Mouse (Mus musculus): ENCODE measurements at regions not wholly inside any gene's neighbourhood (a gene's known extent, or its start where the extent isn't known, plus 50 kb on each side); places are given as distances from the start of the nearest gene placed in this dataset.

GRCm38 (mm10) chr16:8117543-8118167 lies 307.3 kb downstream of the Tmem114 start:
- in situ Hi-C loops (cut with MboI, MseI) = no loop called here

DNA sequence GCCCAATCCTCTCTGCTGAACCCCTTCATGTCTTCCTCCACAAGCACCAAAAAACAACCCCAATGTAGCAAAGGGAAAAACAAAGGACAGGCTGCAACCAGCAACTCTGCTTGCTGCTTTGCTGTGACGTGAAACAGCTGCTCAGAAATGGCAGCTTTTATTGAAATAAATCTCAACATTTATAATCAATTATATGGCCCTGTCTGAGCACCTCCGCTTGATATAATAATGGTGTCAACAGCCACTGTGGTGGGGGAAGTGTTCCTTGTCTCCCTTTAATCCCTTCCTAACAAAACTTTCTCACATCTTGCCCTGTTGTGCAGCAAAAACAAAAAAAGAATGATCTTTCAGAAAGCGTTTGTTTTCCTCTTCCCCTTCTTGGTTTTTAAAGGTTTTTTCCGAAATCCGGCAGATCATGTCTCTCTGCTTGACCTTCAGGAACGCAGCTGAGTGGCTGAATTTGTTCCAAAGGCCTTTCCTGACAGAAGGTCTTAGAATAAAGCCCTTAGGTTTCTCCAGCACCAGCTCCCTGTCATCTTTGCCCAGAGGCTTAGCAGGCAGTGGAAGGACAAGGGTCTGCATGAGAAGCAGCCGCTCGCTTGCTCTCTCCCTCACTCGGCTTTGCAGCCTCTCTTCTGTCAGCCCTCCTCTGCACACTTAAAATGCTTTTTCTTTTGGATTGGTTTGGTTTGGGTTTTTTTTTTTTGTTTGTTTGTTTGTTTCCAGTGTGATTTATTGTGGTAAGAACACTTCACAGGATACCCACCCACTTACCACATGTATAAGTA lies 313.4 kb downstream of the Tmem114 start:
- in situ Hi-C loops (cut with MboI, MseI) = no loop called here

DNA sequence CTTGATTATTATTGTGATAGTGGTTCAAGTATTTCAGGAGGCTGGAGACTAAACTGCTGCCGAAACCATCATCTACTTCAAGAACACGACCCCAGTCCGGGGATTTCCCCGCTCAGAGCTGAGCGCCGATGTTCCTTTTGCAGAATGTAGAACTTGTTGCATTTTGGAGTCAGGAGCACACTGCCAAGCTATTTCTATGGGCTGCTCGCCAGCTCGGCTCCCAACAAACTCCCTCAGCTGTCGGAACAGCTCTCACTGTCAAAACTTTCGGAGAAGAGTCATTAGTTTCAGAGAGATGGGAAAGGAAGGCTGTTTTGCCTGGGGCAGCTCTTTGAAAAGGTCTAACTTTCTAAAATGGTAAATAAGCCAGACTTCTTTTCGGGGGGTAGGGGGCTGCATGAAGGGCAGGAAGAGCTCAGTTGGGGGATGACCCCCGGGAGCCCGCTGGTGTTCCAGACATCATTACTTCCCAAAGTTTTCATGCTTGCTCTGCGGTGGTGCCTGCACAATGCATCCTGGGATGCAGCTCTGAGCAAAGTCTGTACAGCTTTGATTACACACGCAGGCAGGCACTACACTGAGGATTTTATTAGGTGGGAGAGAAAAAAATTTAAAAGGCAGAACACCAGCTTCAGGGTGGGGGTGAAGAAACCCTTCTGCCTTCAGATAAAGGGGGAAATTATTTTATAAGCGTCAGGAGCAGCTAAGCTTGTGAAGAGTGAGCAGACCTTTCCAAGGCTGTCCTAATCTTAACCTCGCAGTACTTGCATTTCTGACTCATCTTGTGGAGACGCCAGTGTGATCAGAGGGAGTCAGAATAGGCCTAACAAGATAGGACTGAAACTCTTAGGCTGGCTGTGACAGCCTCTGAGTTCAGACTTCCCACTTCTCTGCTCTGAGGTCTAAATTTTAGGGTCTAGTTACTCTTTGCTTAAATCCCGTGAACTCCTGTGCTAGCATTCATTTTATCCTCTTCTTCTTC lies 316.5 kb downstream of the Tmem114 start:
- in situ Hi-C loops (cut with MboI, MseI) = no loop called here

DNA sequence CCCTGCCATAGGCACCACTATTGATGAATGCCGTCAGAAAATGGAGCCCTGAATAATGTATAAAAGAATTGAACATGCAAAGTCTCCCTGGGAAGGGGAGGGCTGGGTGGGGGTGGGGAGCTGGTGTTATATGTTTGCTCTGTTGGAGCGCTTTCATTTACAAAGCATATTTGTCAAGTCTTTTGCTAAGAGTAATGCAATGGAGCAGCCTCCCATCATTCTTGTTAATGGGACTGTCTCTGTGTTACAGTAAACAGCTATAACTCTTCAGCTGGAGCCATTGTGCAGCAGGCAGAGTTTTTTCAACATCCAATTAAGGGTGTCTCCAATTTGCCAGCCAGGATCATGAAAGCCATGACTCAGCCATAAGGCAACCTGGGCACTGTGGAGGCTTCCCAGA lies 345.9 kb downstream of the Tmem114 start:
- in situ Hi-C loops (cut with MboI, MseI) = no loop called here

DNA sequence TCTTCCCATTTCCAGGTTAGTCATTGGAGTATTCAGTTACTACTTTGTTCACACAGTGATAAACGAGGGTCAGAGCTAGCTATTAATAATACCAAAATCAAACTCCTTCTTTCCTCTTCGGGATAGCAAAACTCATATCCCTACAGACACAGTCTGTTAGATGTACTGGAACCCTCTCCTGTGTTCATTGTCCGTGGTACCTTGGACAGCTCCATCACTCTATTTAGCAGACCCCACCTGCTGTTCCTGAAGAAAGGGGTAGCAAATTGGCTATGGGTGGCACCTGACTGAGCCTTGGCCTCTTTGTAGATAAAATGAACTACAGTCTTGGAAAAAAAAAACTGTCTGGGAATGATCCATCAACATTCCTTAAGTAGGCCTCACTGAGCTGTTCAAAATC lies 346.5 kb downstream of the Tmem114 start:
- in situ Hi-C loops (cut with MboI, MseI) = no loop called here

DNA sequence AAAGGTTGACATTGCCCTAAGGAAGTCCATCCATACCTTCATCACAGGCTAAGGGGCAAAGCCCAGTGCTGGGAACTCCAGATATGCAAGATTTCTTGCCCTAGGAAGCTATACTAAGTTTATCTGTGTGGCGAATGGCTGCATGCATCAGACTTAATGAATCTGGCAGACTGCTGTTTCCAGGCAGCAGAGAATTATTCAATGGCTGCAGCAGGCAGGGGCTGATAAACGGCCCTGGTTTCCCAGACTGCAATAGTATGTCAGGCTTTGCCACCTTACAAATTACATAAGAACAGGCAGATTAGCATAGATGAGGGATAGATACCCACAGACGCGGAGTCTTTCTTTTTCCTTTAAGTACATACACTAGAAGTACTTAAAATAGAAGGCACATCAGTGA lies 350.2 kb downstream of the Tmem114 start:
- in situ Hi-C loops (cut with MboI, MseI) = no loop called here

DNA sequence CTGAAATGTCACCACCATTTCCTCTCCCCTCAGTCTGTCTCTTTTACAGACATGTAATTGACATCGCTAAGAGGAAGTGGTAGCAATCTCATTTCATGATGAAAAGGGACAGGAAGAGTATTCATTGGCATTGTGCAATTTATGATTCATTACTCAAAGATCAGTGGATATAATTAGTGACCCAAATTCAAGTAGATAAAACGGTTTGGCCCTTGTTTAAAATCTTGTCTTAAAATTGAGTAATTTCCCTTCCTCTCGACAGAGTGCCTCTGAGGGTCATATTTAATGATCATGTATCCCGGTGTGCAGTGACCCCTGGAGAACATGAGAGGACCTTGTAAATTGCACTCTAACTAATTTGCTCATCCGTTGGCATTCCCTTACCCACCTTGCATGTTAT lies 371.0 kb downstream of the Tmem114 start:
- in situ Hi-C loops (cut with MboI, MseI) = no loop called here

- in situ Hi-C loops (cut with MboI, MseI) = loop anchor here in 1 of 2 experiments (10.0 kb wide), 1 partner anchor 336 kb away; no protein-coding TSS in a partner anchor
Observed at GRCm38 (mm10) chr16:8008966-8009365, 416.0 kb downstream of the Tmem114 start.

DNA sequence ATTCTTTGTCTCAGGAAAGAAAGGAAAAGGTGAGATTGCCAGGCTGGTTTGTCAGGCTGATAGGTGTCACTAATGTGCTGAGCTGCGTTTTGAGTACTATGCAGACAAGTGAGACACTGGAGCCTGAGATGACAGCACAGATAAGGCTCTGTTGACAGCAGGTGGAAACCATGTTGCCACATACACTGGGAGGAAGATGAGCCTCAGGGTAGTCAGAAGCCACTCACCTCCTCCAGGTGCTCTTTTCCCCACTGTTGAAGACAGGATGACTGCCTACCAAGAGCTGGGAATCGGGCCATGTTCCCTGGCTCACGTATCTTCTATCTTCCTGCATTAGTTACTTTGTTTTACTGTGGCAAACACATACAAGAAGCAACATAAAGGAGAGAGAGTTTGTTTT lies 418.3 kb downstream of the Tmem114 start:
- in situ Hi-C loops (cut with MboI, MseI) = loop anchor here in 1 of 2 experiments (10.0 kb wide), 1 partner anchor 338 kb away; no protein-coding TSS in a partner anchor

GRCm38 (mm10) chr16:8002339-8003089 lies 422.4 kb downstream of the Tmem114 start:
- in situ Hi-C loops (cut with MboI, MseI) = loop anchor here in 1 of 2 experiments (10.0 kb wide), 1 partner anchor 342 kb away; no protein-coding TSS in a partner anchor

DNA sequence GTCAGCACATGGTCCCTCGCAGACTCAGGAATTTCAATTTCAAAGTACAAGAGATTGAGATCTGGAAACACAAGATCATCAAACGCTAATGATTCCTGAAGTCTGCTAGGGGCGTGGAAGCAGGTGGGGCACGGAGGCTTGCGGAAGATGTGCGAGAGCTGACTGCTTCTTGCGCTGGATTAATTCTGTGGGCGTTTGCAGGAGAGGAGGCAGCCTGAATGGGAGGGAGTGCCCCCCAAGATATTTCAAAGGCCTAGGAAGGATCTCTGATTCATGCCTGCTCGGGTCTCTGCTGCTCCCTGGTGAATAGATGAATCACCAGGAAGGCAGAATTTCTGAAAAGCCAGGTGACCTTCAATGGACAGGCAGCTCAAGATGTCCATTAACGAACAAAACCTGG lies 442.1 kb downstream of the Tmem114 start:
- in situ Hi-C loops (cut with MboI, MseI) = no loop called here

DNA sequence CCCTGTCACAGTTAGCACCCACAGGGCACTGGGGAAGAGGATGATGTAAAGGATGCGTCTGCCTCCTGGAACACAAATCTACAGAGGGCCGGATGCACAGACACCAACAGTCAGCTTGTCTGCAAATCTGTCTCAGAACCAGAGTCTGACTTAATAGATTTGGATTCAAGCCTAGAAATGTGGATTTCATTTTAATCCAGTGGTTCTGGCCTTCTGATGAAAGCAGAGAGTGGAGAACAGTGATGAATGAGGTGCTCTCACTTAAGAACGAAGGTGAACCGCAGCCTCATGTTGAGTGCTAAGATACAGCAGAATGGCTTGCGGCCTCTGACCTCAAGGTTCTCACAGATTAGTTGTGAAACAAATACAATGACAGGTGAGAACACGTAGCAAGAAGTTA lies 446.5 kb downstream of the Tmem114 start:
- in situ Hi-C loops (cut with MboI, MseI) = no loop called here

DNA sequence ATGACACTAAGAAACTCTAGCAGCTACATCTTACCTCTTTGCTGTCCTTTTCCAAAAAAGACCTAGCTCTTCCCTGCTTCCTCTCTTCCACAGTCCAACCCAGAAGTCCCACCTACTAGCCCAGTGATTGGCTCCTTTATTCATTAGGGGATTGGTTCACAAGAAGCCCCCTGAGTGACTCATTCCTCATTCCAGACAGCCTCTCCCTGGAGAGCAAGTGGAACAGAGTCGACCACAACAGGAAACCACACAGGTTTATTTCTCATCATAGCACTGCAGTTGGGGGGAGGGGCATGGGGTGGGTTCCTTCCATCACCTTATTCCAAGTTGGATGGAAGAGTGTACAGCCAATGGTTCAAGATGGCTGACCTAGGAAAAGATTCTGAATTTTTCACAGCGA lies 473.3 kb downstream of the Tmem114 start:
- in situ Hi-C loops (cut with MboI, MseI) = no loop called here

DNA sequence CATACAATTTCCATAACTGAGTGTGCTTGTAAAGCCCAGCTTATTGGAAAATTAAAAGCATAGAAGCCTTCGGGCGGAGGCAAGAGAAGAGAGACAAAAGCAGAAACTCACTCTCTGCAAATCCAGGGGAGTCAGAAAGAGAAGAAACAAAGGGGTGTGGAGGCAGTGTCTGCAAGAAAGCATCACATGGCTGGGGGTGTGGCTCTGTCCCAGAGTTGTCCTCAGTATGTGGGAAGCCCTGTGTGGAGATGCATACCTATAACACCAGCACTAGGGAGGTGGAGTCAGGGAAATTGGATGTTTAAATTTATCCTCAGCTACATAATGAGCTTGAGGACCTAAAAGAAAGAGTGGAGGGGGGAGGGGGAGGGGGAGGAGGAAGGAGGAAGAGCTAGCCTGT lies 482.6 kb downstream of the Tmem114 start:
- in situ Hi-C loops (cut with MboI, MseI) = no loop called here

GRCm38 (mm10) chr16:7937167-7937566 lies 487.8 kb downstream of the Tmem114 start:
- in situ Hi-C loops (cut with MboI, MseI) = no loop called here

DNA sequence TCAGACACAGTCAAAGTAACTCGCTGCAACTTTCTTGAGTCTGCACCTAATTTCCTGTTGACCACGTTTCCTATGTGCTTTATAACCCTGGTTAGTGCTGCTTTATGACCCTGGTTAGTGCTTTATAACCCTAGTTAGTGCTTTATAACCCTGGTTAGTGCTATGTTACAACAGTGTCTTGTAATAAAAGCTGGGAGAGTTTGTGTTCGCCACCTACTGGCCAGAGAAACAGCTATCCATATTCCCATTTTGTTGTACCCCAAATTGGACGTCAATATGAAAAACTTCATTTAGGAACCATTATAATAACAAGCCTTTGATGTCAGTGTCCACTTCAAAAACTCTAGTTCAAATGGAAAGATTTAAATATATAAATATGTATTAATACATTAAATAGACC lies 492.6 kb downstream of the Tmem114 start:
- in situ Hi-C loops (cut with MboI, MseI) = no loop called here

GRCm38 (mm10) chr16:7931676-7932075 lies 493.3 kb downstream of the Tmem114 start:
- in situ Hi-C loops (cut with MboI, MseI) = no loop called here

- in situ Hi-C loops (cut with MboI, MseI) = no loop called here
Observed at GRCm38 (mm10) chr16:7929112-7929511, 495.8 kb downstream of the Tmem114 start.

DNA sequence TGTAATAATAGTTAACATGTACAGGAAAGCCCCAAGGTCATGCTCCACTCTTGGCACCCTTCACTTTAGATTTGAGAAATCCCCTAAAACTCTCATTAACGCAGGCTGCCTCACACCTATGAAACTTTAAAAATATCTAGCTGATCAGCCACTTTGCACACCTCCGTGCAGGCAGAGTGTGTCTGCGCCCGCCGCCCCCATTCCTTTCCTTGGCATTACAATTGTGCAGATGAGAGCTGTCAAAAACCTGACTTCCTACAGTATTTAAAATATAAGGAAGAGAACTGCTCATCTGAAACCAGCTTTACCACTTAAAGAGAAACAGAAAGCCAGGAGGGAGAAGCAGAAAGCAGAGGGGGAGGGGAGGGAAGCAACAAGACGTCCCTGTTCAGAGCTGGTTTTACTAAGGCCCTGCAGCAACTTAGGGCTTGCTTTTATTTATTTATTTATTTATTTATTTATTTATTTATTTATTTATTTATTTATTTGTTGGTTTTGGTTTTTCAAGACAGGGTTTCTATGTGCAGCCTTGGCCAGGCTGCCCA lies 496.5 kb downstream of the Tmem114 start:
- in situ Hi-C loops (cut with MboI, MseI) = no loop called here

- in situ Hi-C loops (cut with MboI, MseI) = no loop called here
Observed at GRCm38 (mm10) chr16:7927756-7928155, 497.2 kb downstream of the Tmem114 start.

GRCm38 (mm10) chr16:7895786-7896185 lies 529.1 kb downstream of the Tmem114 start:
- in situ Hi-C loops (cut with MboI, MseI) = no loop called here

All from T-helper 17 cell (primary cell).